Mouse (Mus musculus) cortical plate, adult 2 months (tissue): ENCODE results near the gene Trank1.

ENCODE experiments used
- CTCF ChIP-seq: fragments of 200-500 bp; IDR thresholded peaks from 2 replicates; pipeline ENCODE4 v1.5.1; 2011; ENCODE audit warnings: mild to moderate bottlenecking, control low read depth, low read length; ENCODE audit not compliant: insufficient read depth; ENCODE audit errors: extremely low read depth
- POLR2A ChIP-seq: fragments of 200-500 bp; IDR thresholded peaks from 2 replicates; pipeline ENCODE4 v1.6.1; 2011; ENCODE audit warnings: mild to moderate bottlenecking, low read length, control low read depth; ENCODE audit not compliant: insufficient read depth; ENCODE audit errors: extremely low read depth

DNA sequence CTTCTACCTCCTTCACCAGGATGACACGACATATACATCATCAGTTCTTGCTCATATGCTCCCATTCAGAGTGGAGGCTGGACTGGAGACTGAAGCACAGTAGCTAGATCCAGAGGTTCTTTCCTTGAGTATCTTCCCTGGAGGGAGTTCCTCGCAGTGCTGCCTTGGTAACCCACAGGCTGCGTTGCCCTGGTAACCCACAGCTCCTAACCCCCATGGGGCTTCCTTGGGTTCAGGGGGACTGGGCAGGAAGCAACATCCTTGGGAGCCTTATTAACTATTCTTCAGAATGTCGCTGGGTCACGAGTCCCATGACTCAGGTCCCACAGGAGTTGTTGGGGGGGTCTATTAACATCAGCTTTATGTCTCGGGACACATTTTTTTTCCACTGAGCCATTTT lies 113.6 kb downstream of the Trank1 start:
- TF ChIP-seq CTCF = no peak
- TF ChIP-seq POLR2A = no peak
